Comparison of ENCODE assay signal across 8 mouse cellular contexts in genomic region chr7:15962311-15963288, GRCm38 (mm10). TPM values are rescaled to one million over a fixed set of nuclear protein-coding genes. Genes with fewer than 3 reads are reported as not detected.
DNase-seq lines count a peak whose midpoint lies in the region; ATAC-seq and TF ChIP-seq lines count a peak whose summit lies in the region.

No protein-coding gene starts in this region.

- no peak overlapping the region for H3K4me3 ChIP-seq in forebrain, embryonic 14.5 days (ENCODE audit: low read depth, low read length)
- H3K4me3 ChIP-seq in stomach, postnatal 0 days (ENCODE audit: low read depth, low read length): peak overlapping the region; percentile 3; the same call in 1 of the 2 replicates

- H3K9ac ChIP-seq in forebrain, embryonic 14.5 days (ENCODE audit: low read length): peak overlapping the region; percentile 35; the same call in 1 of the 2 replicates
- peak overlapping the region; percentile 23; the same call in 1 of the 2 replicates for H3K9ac ChIP-seq in stomach, postnatal 0 days (ENCODE audit: low read length)

- H3K4me1 ChIP-seq in forebrain, embryonic 14.5 days (ENCODE audit: control insufficient read depth, insufficient read depth, low read length): peaks cover 9% of the 10 kb centered on the region
- peaks cover 4% of the 10 kb centered on the region for H3K4me1 ChIP-seq in stomach, postnatal 0 days (replicated peaks; ENCODE audit: control insufficient read depth, insufficient read depth)

- ATAC-seq in forebrain, embryonic 14.5 days: peak; percentile 33
- peak; percentile 51; the same call in 1 of the 2 replicates for ATAC-seq in megakaryocyte progenitor cell, adult 5-6 weeks (replicated peaks; ENCODE audit: poor library complexity)
- ATAC-seq in stomach, postnatal 0 days (ENCODE audit: low FRiP score, low TSS enrichment): peak; percentile 74
- no peak for ATAC-seq in megakaryocyte, adult 5-6 weeks (ENCODE audit: poor library complexity, severe bottlenecking)

- intact Hi-C loops in heart, postnatal 25 days (cut with DNase I): no loop called here

- no peaks in the 10 kb centered on the region for H3K27me3 ChIP-seq in forebrain, embryonic 14.5 days (replicated peaks; ENCODE audit: control insufficient read depth, insufficient read depth, low read length)
- H3K27me3 ChIP-seq in stomach, postnatal 0 days (ENCODE audit: control insufficient read depth, insufficient read depth, low read length): no peaks in the 10 kb centered on the region

- TF ChIP-seq CTCF in stomach, postnatal 0 days (IDR thresholded peaks at IDR 0.05; ENCODE audit: low read depth): 0 out of 2 replicates have a peak, but pooled peaks have one; percentile 6

- H3K4me2 ChIP-seq in forebrain, embryonic 14.5 days (ENCODE audit: low read length): no peak overlapping the region
- peak overlapping the region; percentile 28 for H3K4me2 ChIP-seq in stomach, postnatal 0 days (replicated peaks; ENCODE audit: low read depth)

- DNase-seq in right cerebral cortex, adult 2 months (ENCODE audit: low spot score in 2 of 2): peak; percentile 24 to 36
- no peak for DNase-seq in right cerebral cortex, postnatal 36 days (ENCODE audit: low spot score in 2 of 2)
- DNase-seq in forebrain, embryonic 14.5 days (ENCODE audit: low spot score): peak; percentile 62
- DNase-seq in heart, postnatal 25 days (ENCODE audit: low spot score): peak; percentile 89
- DNase-seq in layer of hippocampus, adult 9-11 months: peak; percentile 50
- DNase-seq in stomach, postnatal 0 days (ENCODE audit: low spot score): peak; percentile 70

- H3K36me3 ChIP-seq in forebrain, embryonic 14.5 days (ENCODE audit: control insufficient read depth, insufficient read depth, low read length): no peaks in the 10 kb centered on the region
- peaks cover 4% of the 10 kb centered on the region for H3K36me3 ChIP-seq in stomach, postnatal 0 days (ENCODE audit: control insufficient read depth, insufficient read depth, low read length)

- TF ChIP-seq EP300 in stomach, postnatal 0 days (optimal IDR thresholded peaks at IDR 0.05): peak; percentile 85

- no peaks in the 10 kb centered on the region for H3K9me3 ChIP-seq in forebrain, embryonic 14.5 days (replicated peaks; ENCODE audit: control insufficient read depth, low read length)
- H3K9me3 ChIP-seq in stomach, postnatal 0 days (ENCODE audit: control insufficient read depth, low read length): no peaks in the 10 kb centered on the region

- H3K27ac ChIP-seq in forebrain, embryonic 14.5 days (ENCODE audit: low read depth, low read length): peak overlapping the region; percentile 27; the same call in 1 of the 2 replicates
- peak overlapping the region; percentile 90 for H3K27ac ChIP-seq in stomach, postnatal 0 days (replicated peaks)

- WGBS in forebrain, embryonic 14.5 days: 40% methylated on average over 12 of the region's 12 CpGs
- WGBS in stomach, postnatal 0 days: 20% methylated on average over 12 of the region's 12 CpGs

RNA-seq across cellular contexts. Expression of gene Ehd2, which starts 4.8 kb away (rescaled TPM):
- polyA plus RNA-seq in forebrain, embryonic 14.5 days (2014; fragmentation: Nextera tagmentation; extraction: Ambion mirVana): 4.5 and 6.2 TPM in 2 replicates
- total RNA-seq in heart, postnatal 25 days (2021): 100 to 1,000 TPM; 112 to 129 TPM
- 0.07 and 0.27 TPM in 2 replicates for total RNA-seq in megakaryocyte progenitor cell, adult 5-6 weeks (2015)
- total RNA-seq in megakaryocyte progenitor cell, adult 5-6 weeks (2017): 0.21 and 0.24 TPM in 2 replicates
- polyA plus RNA-seq in stomach, postnatal 0 days (2015; fragmentation: Nextera tagmentation; extraction: Ambion mirVana): 30.7 and 37.7 TPM in 2 replicates
- 0.04 TPM in 1 of 2 replicates, not detected in the other for total RNA-seq in megakaryocyte, adult 5-6 weeks (2015)
- total RNA-seq in megakaryocyte, adult 5-6 weeks (2017): 0.07 and 0.16 TPM in 2 replicates

RNA-seq across cellular contexts. Expression of gene Nop53, which starts 16.7 kb away (rescaled TPM):
- 142 and 147 TPM in 2 replicates for polyA plus RNA-seq in forebrain, embryonic 14.5 days (2014; fragmentation: Nextera tagmentation; extraction: Ambion mirVana)
- total RNA-seq in heart, postnatal 25 days (2021): 100 to 1,000 TPM; 123 to 127 TPM
- 64.0 and 65.0 TPM in 2 replicates for total RNA-seq in megakaryocyte progenitor cell, adult 5-6 weeks (2015)
- 230 and 286 TPM in 2 replicates for total RNA-seq in megakaryocyte progenitor cell, adult 5-6 weeks (2017)
- polyA plus RNA-seq in stomach, postnatal 0 days (2015; fragmentation: Nextera tagmentation; extraction: Ambion mirVana): 139 and 147 TPM in 2 replicates
- total RNA-seq in megakaryocyte, adult 5-6 weeks (2015): 80.2 and 90.4 TPM in 2 replicates
- total RNA-seq in megakaryocyte, adult 5-6 weeks (2017): 293 and 315 TPM in 2 replicates

RNA-seq across cellular contexts. Expression of gene Selenow, which starts 40.4 kb away (rescaled TPM):
- 1,730 and 1,790 TPM in 2 replicates for polyA plus RNA-seq in forebrain, embryonic 14.5 days (2014; fragmentation: Nextera tagmentation; extraction: Ambion mirVana)
- 100 to 1,000 TPM; 148 to 155 TPM for total RNA-seq in heart, postnatal 25 days (2021)
- total RNA-seq in megakaryocyte progenitor cell, adult 5-6 weeks (2015): 69.8 and 85.4 TPM in 2 replicates
- 23.7 and 30.0 TPM in 2 replicates for total RNA-seq in megakaryocyte progenitor cell, adult 5-6 weeks (2017)
- 560 and 572 TPM in 2 replicates for polyA plus RNA-seq in stomach, postnatal 0 days (2015; fragmentation: Nextera tagmentation; extraction: Ambion mirVana)
- 96.9 and 102 TPM in 2 replicates for total RNA-seq in megakaryocyte, adult 5-6 weeks (2015)
- total RNA-seq in megakaryocyte, adult 5-6 weeks (2017): 31.5 and 33.7 TPM in 2 replicates

Comparison
In these comparisons a context has a peak if more than half of its experiments do, and no peak if none do; other contexts are left out.
1. DNase-seq: peak in right cerebral cortex, adult 2 months (2 of 2), forebrain, embryonic 14.5 days (single experiment), heart, postnatal 25 days (single experiment), layer of hippocampus, adult 9-11 months (single experiment) and stomach, postnatal 0 days (single experiment); none in right cerebral cortex, postnatal 36 days (0 of 2).
2. RNA of gene Ehd2, which starts 4.8 kb away (total RNA-seq): 112 to 129 TPM in heart, postnatal 25 days; 0.07 to 0.27 TPM in megakaryocyte progenitor cell, adult 5-6 weeks and 0.04 to 0.16 TPM in megakaryocyte, adult 5-6 weeks; every median in the first group is over 10 times any median in the second.